Mouse (Mus musculus): ENCODE measurements around the gene Tub.

DNA sequence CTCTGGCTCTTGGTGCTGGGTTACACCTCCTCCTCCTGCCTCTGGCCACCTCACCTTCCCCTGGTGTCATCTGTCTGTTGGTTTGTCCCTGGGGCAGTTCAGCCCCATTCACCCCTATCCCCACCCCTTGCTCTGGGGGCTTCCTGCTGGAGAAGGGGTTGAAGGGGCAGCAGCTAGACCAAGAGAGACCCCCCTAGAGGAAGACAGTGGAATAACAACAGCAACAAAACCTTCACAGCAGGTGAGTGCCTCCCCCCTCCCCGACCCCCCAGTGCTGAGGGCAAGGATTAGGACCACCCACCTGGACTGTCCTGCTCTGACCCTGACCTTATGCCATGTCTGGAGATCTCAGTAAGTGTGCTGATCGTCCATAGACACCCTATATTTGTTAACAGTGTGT, 15.8 kb downstream of the Tub start:
- TF ChIP-seq CTCF (IDR thresholded peaks at IDR 0.05; ENCODE audit: control insufficient read depth, insufficient read depth, insufficient read length), result no peak
- TF ChIP-seq CEBPB (IDR thresholded peaks at IDR 0.05; ENCODE audit: low read depth), result no peak

Measured in C2C12 (cell line).